Mouse (Mus musculus): ENCODE data around the gene Chst15. TPM values are rescaled to one million over a fixed set of nuclear protein-coding genes. Genes with fewer than 3 reads are reported as not detected.

The Chst15 gene
- polyA plus RNA-seq, 1 experiment from 2014 or later: 25.6 TPM

GRCm38 (mm10) chr7:132258216-132258615 is 58.8 kb downstream of the Chst15 start:
- H3K4me2 ChIP-seq (replicated peaks): no peak overlapping the region
- 64% methylated on average over 5 of the region's 5 CpGs for WGBS
- no peaks in the 10 kb centered on the region for H3K9me3 ChIP-seq (replicated peaks)

GRCm38 (mm10) chr7:132253513-132253912 is 63.5 kb downstream of the Chst15 start:
- H3K9me3 ChIP-seq (replicated peaks): no peaks in the 10 kb centered on the region
- H3K9ac ChIP-seq: no peak overlapping the region
- H3K36me3 ChIP-seq: peaks cover 7% of the 10 kb centered on the region; the same call in 1 of the 2 replicates
- 79% methylated on average over 5 of the region's 5 CpGs for WGBS
- H3K4me3 ChIP-seq (replicated peaks): no peak overlapping the region
- H3K4me1 ChIP-seq: 0 out of 2 replicates have a peak, but pooled peaks cover 4% of the 10 kb centered on the region
- no peak overlapping the region for H3K4me2 ChIP-seq (replicated peaks)
- no peak for ATAC-seq (ENCODE audit: insufficient number of reproducible peaks, low FRiP score, low TSS enrichment, low read depth)
- H3K27ac ChIP-seq (replicated peaks): no peak overlapping the region
- H3K27me3 ChIP-seq: no peaks in the 10 kb centered on the region

More at GRCm38 (mm10) chr7:132258216-132258615, 58.8 kb downstream of the Chst15 start:
- Histone ChIP-seq H3K27me3 (no peaks in the 10 kb centered on the region), H3K4me1 (no peaks in the 10 kb centered on the region), H3K9ac (no peak overlapping the region), H3K4me3 (replicated peaks) (no peak overlapping the region), H3K27ac (replicated peaks) (no peak overlapping the region), H3K36me3 (0 out of 2 replicates have a peak, but pooled peaks cover 14% of the 10 kb centered on the region)
- no peak for ATAC-seq (ENCODE audit: insufficient number of reproducible peaks, low FRiP score, low TSS enrichment, low read depth)

GRCm38 (mm10) chr7:132253078-132253477 is 64.0 kb downstream of the Chst15 start:
- WGBS: 94% methylated on average over 4 of the region's 4 CpGs
- no peak for ATAC-seq (ENCODE audit: insufficient number of reproducible peaks, low FRiP score, low TSS enrichment, low read depth)
- H3K4me1 ChIP-seq: 0 out of 2 replicates have a peak, but pooled peaks cover 7% of the 10 kb centered on the region

GRCm38 (mm10) chr7:132249563-132250119 is 67.4 kb downstream of the Chst15 start:
- no peak overlapping the region for H3K27ac ChIP-seq (replicated peaks)
- H3K4me2 ChIP-seq (replicated peaks): no peak overlapping the region
- no peak overlapping the region for H3K4me3 ChIP-seq (replicated peaks)
- no peaks in the 10 kb centered on the region for H3K9me3 ChIP-seq (replicated peaks)
- no peak overlapping the region for H3K9ac ChIP-seq
- no peaks in the 10 kb centered on the region for H3K27me3 ChIP-seq
- ATAC-seq (ENCODE audit: insufficient number of reproducible peaks, low FRiP score, low TSS enrichment, low read depth): no peak
- peaks cover 12% of the 10 kb centered on the region; the same call in 1 of the 2 replicates for H3K36me3 ChIP-seq
- H3K4me1 ChIP-seq: peaks cover 15% of the 10 kb centered on the region; the same call in 1 of the 2 replicates
- WGBS: 60% methylated on average over 10 of the region's 10 CpGs

More at GRCm38 (mm10) chr7:132253078-132253477, 64.0 kb downstream of the Chst15 start:
- Histone ChIP-seq H3K4me2 (replicated peaks) (no peak overlapping the region), H3K36me3 (peaks cover 7% of the 10 kb centered on the region; the same call in 1 of the 2 replicates), H3K27ac (replicated peaks) (no peak overlapping the region), H3K9ac (no peak overlapping the region), H3K4me3 (replicated peaks) (no peak overlapping the region), H3K27me3 (no peaks in the 10 kb centered on the region), H3K9me3 (replicated peaks) (no peaks in the 10 kb centered on the region)

GRCm38 (mm10) chr7:132247567-132247966 is 69.5 kb downstream of the Chst15 start:
- WGBS: 20% methylated on average over 11 of the region's 11 CpGs

GRCm38 (mm10) chr7:132247091-132247490 is 69.9 kb downstream of the Chst15 start:
- no peak for ATAC-seq (ENCODE audit: insufficient number of reproducible peaks, low FRiP score, low TSS enrichment, low read depth)
- peak overlapping the region; percentile 53; the same call in 1 of the 2 replicates for H3K27ac ChIP-seq (replicated peaks)

More at GRCm38 (mm10) chr7:132247567-132247966, 69.5 kb downstream of the Chst15 start:
- no peaks in the 10 kb centered on the region for H3K27me3 ChIP-seq
- no peak overlapping the region for H3K9ac ChIP-seq
- 0 out of 2 replicates have a peak overlapping the region, but pooled peaks have one; percentile 53 for H3K27ac ChIP-seq (replicated peaks)
- no peak overlapping the region for H3K4me3 ChIP-seq (replicated peaks)
- H3K9me3 ChIP-seq (replicated peaks): no peaks in the 10 kb centered on the region
- ATAC-seq (ENCODE audit: insufficient number of reproducible peaks, low FRiP score, low TSS enrichment, low read depth): peak; percentile 56
- H3K4me2 ChIP-seq (replicated peaks): no peak overlapping the region
- peaks cover 15% of the 10 kb centered on the region; the same call in 1 of the 2 replicates for H3K4me1 ChIP-seq
- H3K36me3 ChIP-seq: peaks cover 16% of the 10 kb centered on the region; the same call in 1 of the 2 replicates

GRCm38 (mm10) chr7:132245730-132246129 is 71.3 kb downstream of the Chst15 start:
- H3K9ac ChIP-seq: no peak overlapping the region
- H3K9me3 ChIP-seq (replicated peaks): no peaks in the 10 kb centered on the region
- no peak overlapping the region for H3K4me2 ChIP-seq (replicated peaks)
- ATAC-seq (ENCODE audit: insufficient number of reproducible peaks, low FRiP score, low TSS enrichment, low read depth): no peak
- no peaks in the 10 kb centered on the region for H3K27me3 ChIP-seq
- WGBS: 85% methylated on average over 6 of the region's 6 CpGs
- peaks cover 15% of the 10 kb centered on the region; the same call in 1 of the 2 replicates for H3K4me1 ChIP-seq
- no peak overlapping the region for H3K4me3 ChIP-seq (replicated peaks)
- H3K36me3 ChIP-seq: peaks cover 26% of the 10 kb centered on the region; the same call in 1 of the 2 replicates
- no peak overlapping the region; the same call in 1 of the 2 replicates for H3K27ac ChIP-seq (replicated peaks)

More at GRCm38 (mm10) chr7:132247091-132247490, 69.9 kb downstream of the Chst15 start:
- Histone ChIP-seq H3K4me3 (replicated peaks) (no peak overlapping the region), H3K36me3 (peaks cover 19% of the 10 kb centered on the region; the same call in 1 of the 2 replicates), H3K9me3 (replicated peaks) (no peaks in the 10 kb centered on the region), H3K4me2 (replicated peaks) (no peak overlapping the region), H3K27me3 (no peaks in the 10 kb centered on the region), H3K9ac (no peak overlapping the region), H3K4me1 (peaks cover 15% of the 10 kb centered on the region; the same call in 1 of the 2 replicates)
- WGBS: 70% methylated on average over 5 of the region's 5 CpGs

GRCm38 (mm10) chr7:132244637-132245036 is 72.4 kb downstream of the Chst15 start:
- no peaks in the 10 kb centered on the region for H3K9me3 ChIP-seq (replicated peaks)
- H3K9ac ChIP-seq: no peak overlapping the region
- no peak overlapping the region for H3K4me3 ChIP-seq (replicated peaks)
- H3K36me3 ChIP-seq: 0 out of 2 replicates have a peak, but pooled peaks cover 23% of the 10 kb centered on the region
- no peak for ATAC-seq (ENCODE audit: insufficient number of reproducible peaks, low FRiP score, low TSS enrichment, low read depth)
- H3K4me1 ChIP-seq: peaks cover 15% of the 10 kb centered on the region; the same call in 1 of the 2 replicates
- H3K4me2 ChIP-seq (replicated peaks): no peak overlapping the region
- WGBS: 93% methylated on average over 14 of the region's 14 CpGs
- no peaks in the 10 kb centered on the region for H3K27me3 ChIP-seq
- no peak overlapping the region for H3K27ac ChIP-seq (replicated peaks)

GRCm38 (mm10) chr7:132243225-132243624 is 73.8 kb downstream of the Chst15 start:
- no peak for ATAC-seq (ENCODE audit: insufficient number of reproducible peaks, low FRiP score, low TSS enrichment, low read depth)
- Histone ChIP-seq H3K4me1 (peaks cover 8% of the 10 kb centered on the region; the same call in 1 of the 2 replicates), H3K27me3 (no peaks in the 10 kb centered on the region), H3K9ac (no peak overlapping the region), H3K4me2 (replicated peaks) (no peak overlapping the region), H3K36me3 (peaks cover 31% of the 10 kb centered on the region), H3K27ac (replicated peaks) (no peak overlapping the region; the same call in 1 of the 2 replicates), H3K4me3 (replicated peaks) (no peak overlapping the region), H3K9me3 (replicated peaks) (no peaks in the 10 kb centered on the region)
- 74% methylated on average over 5 of the region's 5 CpGs for WGBS

- peaks cover 35% of the 10 kb centered on the region for H3K36me3 ChIP-seq
- H3K4me3 ChIP-seq (replicated peaks): no peak overlapping the region
- H3K9me3 ChIP-seq (replicated peaks): no peaks in the 10 kb centered on the region
- WGBS: 38% methylated on average over 4 of the region's 4 CpGs
- H3K4me1 ChIP-seq: peaks cover 8% of the 10 kb centered on the region; the same call in 1 of the 2 replicates
- H3K9ac ChIP-seq: no peak overlapping the region
- ATAC-seq (ENCODE audit: insufficient number of reproducible peaks, low FRiP score, low TSS enrichment, low read depth): peak; percentile 48; the same call in 1 of the 2 replicates
- H3K27ac ChIP-seq (replicated peaks): no peak overlapping the region
- H3K27me3 ChIP-seq: no peaks in the 10 kb centered on the region
- no peak overlapping the region for H3K4me2 ChIP-seq (replicated peaks)
These were observed 74.3 kb downstream of the Chst15 start for GRCm38 (mm10) chr7:132242617-132243141.

GRCm38 (mm10) chr7:132238921-132239320 is 78.1 kb downstream of the Chst15 start:
- ATAC-seq (ENCODE audit: insufficient number of reproducible peaks, low FRiP score, low TSS enrichment, low read depth): no peak
- Histone ChIP-seq H3K9ac (no peak overlapping the region), H3K4me2 (replicated peaks) (no peak overlapping the region), H3K27ac (replicated peaks) (no peak overlapping the region), H3K4me1 (peaks cover 7% of the 10 kb centered on the region), H3K4me3 (replicated peaks) (no peak overlapping the region), H3K36me3 (peaks cover 45% of the 10 kb centered on the region), H3K9me3 (replicated peaks) (no peaks in the 10 kb centered on the region), H3K27me3 (no peaks in the 10 kb centered on the region)
- 72% methylated on average over 3 of the region's 3 CpGs for WGBS

Data from embryonic facial prominence, embryonic 15.5 days (tissue).